Mouse (Mus musculus) stomach, embryonic 14.5 days (tissue): ENCODE measurements around the gene Kcnab1. TPM values are rescaled to one million over a fixed set of nuclear protein-coding genes. Genes with fewer than 3 reads are reported as not detected.
A peak's percentile ranks its signal among the peaks of the same experiment; 100 is the strongest.
"Not testable (repeated sequence)": the region's sequence is repeated elsewhere in the genome, so short reads cannot be mapped to it uniquely, and the experiment has no call there.

Experiments used
- ATAC-seq: fragments of 200-750 bp; cut with Nextera tagmentation; 2 replicates; pipeline ENCODE4 v1.8.0; 2017; ENCODE audit warnings: low read depth, moderate TSS enrichment; ENCODE audit not compliant: insufficient number of reproducible peaks, insufficient read depth, low FRiP score
- H3K27ac ChIP-seq: fragments of 300-500 bp; sonication (generic); 2 replicates; pipeline ENCODE4 v1.5.1; 2014; ENCODE audit warnings: mild to moderate bottlenecking, low read length, moderate library complexity, mixed read lengths
- H3K27me3 ChIP-seq: fragments of 300-500 bp; sonication (generic); 2 replicates; pipeline ENCODE4 v1.6.1; 2014; ENCODE audit warnings: low read length, control low read depth, mixed read lengths; ENCODE audit not compliant: control insufficient read depth, insufficient read depth
- H3K36me3 ChIP-seq: fragments of 300-500 bp; sonication (generic); 2 replicates; pipeline ENCODE4 v1.6.1; 2014; ENCODE audit warnings: mild to moderate bottlenecking, control low read depth, low read length, moderate library complexity, mixed read lengths; ENCODE audit not compliant: control insufficient read depth, insufficient read depth
- H3K4me1 ChIP-seq: fragments of 300-500 bp; sonication (generic); 2 replicates; pipeline ENCODE4 v1.6.1; 2014; ENCODE audit warnings: low read length, control low read depth, mixed read lengths; ENCODE audit not compliant: control insufficient read depth, insufficient read depth
- H3K4me2 ChIP-seq: fragments of 300-500 bp; sonication (generic); replicated peaks from 2 replicates; pipeline ENCODE4 v1.6.1; 2014; ENCODE audit warnings: low read depth, low read length, control low read depth
- H3K4me3 ChIP-seq: fragments of 300-500 bp; sonication (generic); 2 replicates; pipeline ENCODE4 v1.5.1; 2014; ENCODE audit warnings: low read depth, low read length, control low read depth
- H3K9ac ChIP-seq: fragments of 300-500 bp; sonication (generic); replicated peaks from 2 replicates; pipeline ENCODE4 v1.6.1; 2014; ENCODE audit warnings: low read depth, mild to moderate bottlenecking, control low read depth, low read length, moderate library complexity, mixed read lengths
- H3K9me3 ChIP-seq: fragments of 300-500 bp; sonication (generic); 2 replicates; pipeline ENCODE4 v1.6.1; 2016; ENCODE audit warnings: low read depth, low read length, control low read depth; ENCODE audit not compliant: control insufficient read depth
- WGBS: fragments of 180-500 bp; shearing (Covaris S2); extraction: QIAGEN DNeasy Blood & Tissue Kit; methylation state at CpG from one replicate; pipeline ENCODE4 v1.1.7; 2014; 5-methylcytosine and 5-hydroxymethylcytosine counted together
- polyA plus RNA-seq: library from polyadenylated mRNA; unstranded; fragments of >200 nt; fragmentation: Nextera tagmentation; extraction: Ambion mirVana; gene quantifications from 2 replicates; pipeline ENCODE4 v1.2.1, GENCODE M21; 2014

Gene Kcnab1
- polyA plus RNA-seq, 1 experiment from 2014 or later, result 3.9 TPM

DNA sequence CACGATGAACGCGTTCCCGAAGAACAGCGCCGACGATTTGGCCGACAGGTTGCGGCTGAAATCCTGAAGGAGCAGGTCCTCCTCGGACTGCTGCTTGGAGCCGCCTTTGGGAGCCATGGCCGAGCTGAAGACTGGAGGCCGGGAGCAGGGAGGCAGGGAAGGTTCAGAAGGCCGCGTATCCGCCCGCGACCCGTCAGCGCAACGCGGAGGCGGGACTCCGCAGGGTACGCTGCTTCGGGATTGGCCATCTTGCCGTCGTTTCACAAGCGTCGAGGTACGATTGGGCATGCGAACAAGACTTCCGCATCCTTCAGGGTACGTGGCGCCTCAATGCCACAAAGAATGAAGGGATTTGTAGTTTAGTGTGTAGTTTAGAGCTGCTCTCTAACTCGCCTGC, 283.2 kb downstream of the Kcnab1 start, which contains the start of gene Ssr3:
Ssr3 (minus strand) TSS at position 203 of the 397 bp plus-strand sequence.
- peak within 1 kb of the TSS; percentile 89 for H3K27ac ChIP-seq
- under 1% methylated on average over 36 of the region's 36 CpGs for WGBS
- no peaks in the 10 kb centered on the region for H3K9me3 ChIP-seq
- peak within 1 kb of the TSS; percentile 86 for H3K9ac ChIP-seq
- H3K4me1 ChIP-seq, result peaks cover 6% of the 10 kb centered on the region; the same call in 1 of the 2 replicates
- peak within 1 kb of the TSS; percentile 89 for H3K4me3 ChIP-seq
- no peaks in the 10 kb centered on the region for H3K27me3 ChIP-seq
- peaks cover 23% of the 10 kb centered on the region for H3K36me3 ChIP-seq
- peak; percentile 99 for ATAC-seq
- peak within 1 kb of the TSS; percentile 88 for H3K4me2 ChIP-seq

GRCm38 (mm10) chr3:65395111-65395510, 285.9 kb downstream of the Kcnab1 start:
- WGBS, result 92% methylated on average over 1 of the region's 1 CpGs
- H3K4me1 ChIP-seq, result not testable (repeated sequence)

GRCm38 (mm10) chr3:65396835-65397504, 287.8 kb downstream of the Kcnab1 start:
- no peak overlapping the region for H3K27ac ChIP-seq
- no peaks in the 10 kb centered on the region for H3K27me3 ChIP-seq
- H3K4me1 ChIP-seq, result no peaks in the 10 kb centered on the region
- 74% methylated on average over 4 of the region's 4 CpGs for WGBS
- no peaks in the 10 kb centered on the region for H3K36me3 ChIP-seq
- H3K4me3 ChIP-seq, result no peak overlapping the region
- ATAC-seq, result no peak
- no peaks in the 10 kb centered on the region for H3K9me3 ChIP-seq
- H3K4me2 ChIP-seq, result no peak overlapping the region
- no peak overlapping the region for H3K9ac ChIP-seq

More at GRCm38 (mm10) chr3:65395111-65395510, 285.9 kb downstream of the Kcnab1 start:
- not testable (repeated sequence) for H3K9ac ChIP-seq, H3K36me3 ChIP-seq, H3K4me3 ChIP-seq, ATAC-seq, H3K9me3 ChIP-seq, H3K27me3 ChIP-seq, H3K27ac ChIP-seq, H3K4me2 ChIP-seq

DNA sequence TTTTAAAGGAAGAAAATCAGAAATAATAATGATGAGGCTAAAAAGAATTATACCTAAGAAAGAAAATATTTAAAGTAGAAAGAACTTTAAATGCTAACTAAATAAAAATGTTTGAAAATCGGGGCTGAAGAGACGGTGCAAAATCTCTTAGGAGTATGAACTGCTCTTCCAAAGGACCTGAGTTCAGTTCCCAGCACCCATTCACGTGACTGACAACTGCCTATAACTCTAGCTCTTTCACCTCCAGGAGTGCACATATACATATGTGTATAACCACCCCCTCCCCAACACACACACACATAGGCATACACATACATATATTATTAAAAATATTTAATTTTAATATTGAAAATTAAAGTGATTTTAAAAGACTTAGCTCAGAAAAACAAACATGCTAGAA, 288.4 kb downstream of the Kcnab1 start:
- no peaks in the 10 kb centered on the region for H3K27me3 ChIP-seq
- no peak overlapping the region for H3K9ac ChIP-seq
- H3K27ac ChIP-seq, result no peak overlapping the region
- H3K9me3 ChIP-seq, result no peaks in the 10 kb centered on the region
- H3K4me2 ChIP-seq, result no peak overlapping the region
- ATAC-seq, result no peak
- H3K4me3 ChIP-seq, result no peak overlapping the region
- 88% methylated on average over 3 of the region's 3 CpGs for WGBS
- H3K4me1 ChIP-seq, result no peaks in the 10 kb centered on the region
- H3K36me3 ChIP-seq, result no peaks in the 10 kb centered on the region

DNA sequence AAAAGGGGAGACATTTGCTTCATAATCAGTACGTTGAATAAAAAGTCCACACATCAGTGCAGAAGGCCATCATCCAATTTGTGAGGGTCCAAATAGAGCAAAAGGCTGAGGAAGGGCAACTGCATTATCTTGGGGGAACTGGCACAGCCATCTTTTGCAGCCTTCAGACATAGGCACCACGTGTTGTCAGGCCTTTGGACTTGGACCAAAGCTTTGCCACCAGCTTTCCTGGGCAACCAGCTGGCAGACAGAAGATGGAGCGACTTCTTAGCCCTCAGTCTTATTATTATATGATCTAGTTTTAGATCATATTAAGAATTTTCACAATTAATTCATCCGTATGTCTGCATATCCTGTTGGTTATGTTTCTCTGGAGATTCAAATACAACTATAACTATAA, 296.6 kb downstream of the Kcnab1 start:
- no peaks in the 10 kb centered on the region for H3K4me1 ChIP-seq
- WGBS, result 76% methylated on average over 4 of the region's 4 CpGs
- ATAC-seq, result no peak

GRCm38 (mm10) chr3:65407891-65408290, 298.7 kb downstream of the Kcnab1 start:
- no peak overlapping the region for H3K4me3 ChIP-seq
- no peak overlapping the region for H3K9ac ChIP-seq
- H3K27ac ChIP-seq, result no peak overlapping the region
- no peak for ATAC-seq
- H3K36me3 ChIP-seq, result no peaks in the 10 kb centered on the region
- H3K4me2 ChIP-seq, result no peak overlapping the region
- H3K9me3 ChIP-seq, result no peaks in the 10 kb centered on the region
- H3K27me3 ChIP-seq, result no peaks in the 10 kb centered on the region
- H3K4me1 ChIP-seq, result no peaks in the 10 kb centered on the region

More for the DNA sequence above, 296.6 kb downstream of the Kcnab1 start:
- H3K4me2 ChIP-seq, result no peak overlapping the region
- H3K9ac ChIP-seq, result no peak overlapping the region
- no peaks in the 10 kb centered on the region for H3K36me3 ChIP-seq
- H3K4me3 ChIP-seq, result no peak overlapping the region
- H3K9me3 ChIP-seq, result no peaks in the 10 kb centered on the region
- H3K27me3 ChIP-seq, result no peaks in the 10 kb centered on the region
- no peak overlapping the region for H3K27ac ChIP-seq

- no peaks in the 10 kb centered on the region for H3K9me3 ChIP-seq
Measured at GRCm38 (mm10) chr3:65416571-65416970, 307.4 kb downstream of the Kcnab1 start.

GRCm38 (mm10) chr3:65417913-65418594, 308.9 kb downstream of the Kcnab1 start:
- Histone ChIP-seq H3K9me3 (no peaks in the 10 kb centered on the region), H3K4me2 (no peak overlapping the region), H3K27me3 (no peaks in the 10 kb centered on the region), H3K27ac (no peak overlapping the region), H3K4me1 (no peaks in the 10 kb centered on the region), H3K4me3 (no peak overlapping the region), H3K9ac (no peak overlapping the region), H3K36me3 (no peaks in the 10 kb centered on the region)
- ATAC-seq, result no peak
- 52% methylated on average over 5 of the region's 5 CpGs for WGBS

More at GRCm38 (mm10) chr3:65416571-65416970, 307.4 kb downstream of the Kcnab1 start:
- no peak overlapping the region for H3K4me2 ChIP-seq
- no peaks in the 10 kb centered on the region for H3K27me3 ChIP-seq
- H3K9ac ChIP-seq, result no peak overlapping the region
- H3K27ac ChIP-seq, result no peak overlapping the region
- no peaks in the 10 kb centered on the region for H3K4me1 ChIP-seq
- no peaks in the 10 kb centered on the region for H3K36me3 ChIP-seq
- H3K4me3 ChIP-seq, result no peak overlapping the region
- no peak for ATAC-seq
